Mouse (Mus musculus) kidney, adult 2 months (tissue): ENCODE measurements at regions not wholly inside any gene's neighbourhood (a gene's known extent, or its start where the extent isn't known, plus 50 kb on each side); places are given as distances from the start of the nearest gene placed in this dataset.

Experiments
- DNase-seq: peaks from one replicate; pipeline ENCODE4 v3.0.0; 2021
- H3K27ac ChIP-seq: fragments of 200-500 bp; 2 replicates; pipeline ENCODE4 v1.5.1; 2012; ENCODE audit warnings: low read depth, low read length, control low read depth, inconsistent platforms; ENCODE audit not compliant: insufficient read depth
- H3K27me3 ChIP-seq: fragments of 200-500 bp; replicated peaks from 2 replicates; pipeline ENCODE4 v1.6.1; 2012; ENCODE audit warnings: mild to moderate bottlenecking, moderate library complexity, low read length, inconsistent platforms; ENCODE audit not compliant: control insufficient read depth, insufficient read depth
- H3K36me3 ChIP-seq: fragments of 200-500 bp; 2 replicates; pipeline ENCODE4 v1.6.1; 2012; ENCODE audit warnings: mild to moderate bottlenecking, moderate library complexity, low read length, inconsistent platforms; ENCODE audit not compliant: control insufficient read depth, insufficient read depth
- H3K4me1 ChIP-seq: fragments of 200-500 bp; 2 replicates; pipeline ENCODE4 v1.6.1; 2011; ENCODE audit warnings: low read length; ENCODE audit not compliant: control insufficient read depth, insufficient read depth
- H3K4me3 ChIP-seq: fragments of 200-500 bp; 2 replicates; pipeline ENCODE4 v1.5.1; 2011; ENCODE audit warnings: mild to moderate bottlenecking, low read depth, low read length, control low read depth; ENCODE audit not compliant: insufficient read depth
- CTCF ChIP-seq: fragments of 200-500 bp; conservative IDR thresholded peaks from 2 replicates; pipeline ENCODE4 v1.5.1; 2011; ENCODE audit warnings: low read depth, mild to moderate bottlenecking, control low read depth, low read length, moderate library complexity, mixed read lengths; ENCODE audit not compliant: insufficient read depth, insufficient read length
- POLR2A ChIP-seq: fragments of 200-500 bp; IDR thresholded peaks from one replicate; pipeline ENCODE4 v1.6.1; 2011; ENCODE audit warnings: low read depth, low read length, control low read depth
- WGBS: fragments of 180-500 bp; shearing (Covaris S2); methylation state at CpG from one replicate; pipeline ENCODE4 v1.1.7; 2018; 5-methylcytosine and 5-hydroxymethylcytosine counted together

GRCm38 (mm10) chr13:53941005-53941747 is 114.3 kb downstream of the Drd1 start:
- Histone ChIP-seq H3K36me3 (no peaks in the 10 kb centered on the region), H3K27ac (no peak overlapping the region), H3K4me3 (no peak overlapping the region), H3K27me3 (no peaks in the 10 kb centered on the region), H3K4me1 (no peaks in the 10 kb centered on the region)
- 88% methylated on average over 13 of the region's 13 CpGs for WGBS
- TF ChIP-seq CTCF = no peak
- TF ChIP-seq POLR2A = no peak
- no peak for DNase-seq

- DNase-seq = no peak
- Histone ChIP-seq H3K27ac (no peak overlapping the region), H3K4me3 (no peak overlapping the region), H3K36me3 (no peaks in the 10 kb centered on the region), H3K27me3 (no peaks in the 10 kb centered on the region), H3K4me1 (no peaks in the 10 kb centered on the region)
- TF ChIP-seq CTCF = no peak
- TF ChIP-seq POLR2A = no peak
- 87% methylated on average over 14 of the region's 14 CpGs for WGBS
Observed at GRCm38 (mm10) chr13:53935174-53935699, 120.3 kb downstream of the Drd1 start.

DNA sequence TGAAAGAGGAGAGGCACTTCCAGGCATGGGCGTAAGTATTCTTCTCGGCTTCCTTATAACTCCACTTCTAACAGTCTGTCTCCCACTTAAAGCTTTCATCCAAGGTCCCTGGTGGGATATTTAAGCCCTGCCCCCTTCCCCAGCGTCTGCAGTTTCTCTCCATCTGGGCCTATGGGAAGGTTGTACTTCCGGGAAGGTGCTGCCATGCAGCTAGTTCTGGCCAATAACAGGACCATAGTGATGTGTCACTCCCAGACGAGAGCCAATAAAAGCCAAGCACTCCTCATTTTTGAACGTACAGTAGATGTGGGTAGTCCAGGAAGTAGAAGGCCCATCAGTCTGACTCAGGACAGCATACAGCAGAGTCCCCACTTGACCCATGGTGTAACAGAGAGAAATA is 121.0 kb downstream of the Drd1 start:
- WGBS = 84% methylated on average over 6 of the region's 6 CpGs
- H3K4me3 ChIP-seq = no peak overlapping the region
- TF ChIP-seq CTCF (no peak), POLR2A (no peak)
- H3K36me3 ChIP-seq = no peaks in the 10 kb centered on the region
- no peak overlapping the region for H3K27ac ChIP-seq
- no peaks in the 10 kb centered on the region for H3K4me1 ChIP-seq
- H3K27me3 ChIP-seq = no peaks in the 10 kb centered on the region
- no peak for DNase-seq

- Histone ChIP-seq H3K36me3 (no peaks in the 10 kb centered on the region), H3K4me3 (no peak overlapping the region), H3K27ac (no peak overlapping the region), H3K27me3 (no peaks in the 10 kb centered on the region), H3K4me1 (no peaks in the 10 kb centered on the region)
- no peak for DNase-seq
- TF ChIP-seq CTCF (no peak), POLR2A (no peak)
- 70% methylated on average over 4 of the region's 4 CpGs for WGBS
Observed at GRCm38 (mm10) chr13:53926128-53926527, 129.4 kb downstream of the Drd1 start.

DNA sequence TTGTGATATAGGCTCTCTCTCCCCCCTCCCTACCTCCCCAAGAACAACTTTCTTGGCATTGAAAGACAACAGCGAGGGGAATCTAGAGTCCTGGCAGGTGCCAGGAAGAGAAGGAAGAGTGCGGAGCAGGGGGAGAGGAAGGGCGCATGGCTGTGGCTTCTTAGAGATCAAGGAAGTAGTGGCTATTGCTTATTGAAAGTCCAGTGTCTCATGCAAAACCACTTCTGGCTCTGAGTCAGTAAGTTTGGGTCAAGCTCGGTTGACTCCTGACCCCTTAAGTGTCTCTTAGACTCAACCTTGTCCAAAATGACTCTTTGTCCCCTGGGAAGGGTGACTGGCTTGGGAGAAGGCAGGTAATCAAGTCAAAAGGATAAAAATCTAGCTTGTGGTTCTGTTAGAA is 131.1 kb downstream of the Drd1 start:
- TF ChIP-seq POLR2A (no peak), CTCF (no peak)
- no peak for DNase-seq
- 81% methylated on average over 4 of the region's 4 CpGs for WGBS
- Histone ChIP-seq H3K4me1 (no peaks in the 10 kb centered on the region), H3K27me3 (no peaks in the 10 kb centered on the region), H3K4me3 (no peak overlapping the region), H3K36me3 (no peaks in the 10 kb centered on the region), H3K27ac (no peak overlapping the region)

DNA sequence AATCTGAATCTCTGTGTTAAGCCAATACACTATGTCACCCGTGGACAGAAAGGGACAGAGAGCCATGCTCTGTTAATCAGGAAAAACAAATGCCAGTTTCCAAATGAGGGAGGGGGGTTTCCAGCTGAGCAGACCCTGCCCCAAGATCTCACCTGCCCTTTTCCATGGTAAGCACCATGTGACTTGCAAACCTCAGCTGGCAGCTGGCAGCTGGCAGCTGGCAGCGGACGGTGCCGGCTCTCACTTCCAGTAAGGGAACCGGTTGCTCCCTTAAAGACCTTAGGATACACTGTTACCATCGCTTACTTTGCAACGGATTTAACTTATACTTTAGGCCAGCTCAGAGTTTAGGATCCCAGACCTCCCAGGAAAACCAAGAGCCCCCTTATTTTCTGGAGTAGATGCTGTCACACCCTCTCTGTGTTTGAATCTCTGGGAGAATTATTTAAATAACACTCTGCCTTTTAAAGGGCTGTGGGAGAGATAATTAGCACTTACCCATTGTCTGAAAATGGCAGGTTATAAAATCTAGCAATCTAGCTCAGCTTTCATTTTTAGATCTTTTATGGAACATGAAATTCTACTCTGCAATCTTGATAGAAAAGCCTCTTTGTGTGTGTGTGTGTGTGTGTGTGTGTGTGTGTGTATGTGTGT is 131.7 kb downstream of the Drd1 start:
- TF ChIP-seq CTCF = no peak
- TF ChIP-seq POLR2A = no peak
- Histone ChIP-seq H3K27me3 (no peaks in the 10 kb centered on the region), H3K4me1 (no peaks in the 10 kb centered on the region), H3K27ac (no peak overlapping the region), H3K36me3 (no peaks in the 10 kb centered on the region), H3K4me3 (no peak overlapping the region)
- 67% methylated on average over 7 of the region's 7 CpGs for WGBS
- no peak for DNase-seq

GRCm38 (mm10) chr13:53921796-53922195 is 133.7 kb downstream of the Drd1 start:
- DNase-seq = no peak
- Histone ChIP-seq H3K27ac (no peak overlapping the region), H3K4me1 (no peaks in the 10 kb centered on the region), H3K4me3 (no peak overlapping the region), H3K27me3 (no peaks in the 10 kb centered on the region), H3K36me3 (no peaks in the 10 kb centered on the region)
- WGBS = 65% methylated on average over 5 of the region's 5 CpGs
- no peak for TF ChIP-seq POLR2A
- no peak for TF ChIP-seq CTCF
